Mouse (Mus musculus): Measurements from ENCODE around the gene Kcnq1. TPM values are rescaled to one million over a fixed set of nuclear protein-coding genes. Genes with fewer than 3 reads are reported as not detected.

The Kcnq1 gene
- polyA plus RNA-seq, 1 experiment = 1.2 TPM

- H3K27me3 ChIP-seq (ENCODE audit: control insufficient read depth, insufficient read depth, low read length) = no peaks in the 10 kb centered on the region
- TF ChIP-seq POLR2A (IDR thresholded peaks at IDR 0.05; ENCODE audit: low read depth, low read length) = no peak
- no peak for TF ChIP-seq CTCF (IDR thresholded peaks at IDR 0.05; ENCODE audit: extremely low read depth, insufficient read depth, insufficient read length, insufficient replicate concordance)
- 91% methylated on average over 3 of the region's 3 CpGs for WGBS
Measured at GRCm38 (mm10) chr7:143300681-143301080, 194.5 kb downstream of the Kcnq1 start.

GRCm38 (mm10) chr7:143302156-143302555 lies 196.0 kb downstream of the Kcnq1 start:
- DNase-seq (ENCODE audit: low read depth in 1 of 2, low spot score in 2 of 2) = no peak
- WGBS = 87% methylated on average over 7 of the region's 7 CpGs
- Histone ChIP-seq H3K27me3 (ENCODE audit: control insufficient read depth, insufficient read depth, low read length) (no peaks in the 10 kb centered on the region), H3K27ac (ENCODE audit: insufficient read depth, low read length) (no peak overlapping the region), H3K4me1 (ENCODE audit: control insufficient read depth, insufficient read depth, insufficient read length) (no peaks in the 10 kb centered on the region), H3K36me3 (ENCODE audit: control insufficient read depth, insufficient read depth, low read length) (no peaks in the 10 kb centered on the region), H3K4me3 (ENCODE audit: extremely low read depth, insufficient read depth, insufficient read length) (no peak overlapping the region)
- TF ChIP-seq POLR2A (IDR thresholded peaks at IDR 0.05; ENCODE audit: low read depth, low read length) = no peak

More at GRCm38 (mm10) chr7:143300681-143301080, 194.5 kb downstream of the Kcnq1 start:
- Histone ChIP-seq H3K36me3 (ENCODE audit: control insufficient read depth, insufficient read depth, low read length) (no peaks in the 10 kb centered on the region), H3K4me1 (ENCODE audit: control insufficient read depth, insufficient read depth, insufficient read length) (no peaks in the 10 kb centered on the region), H3K27ac (ENCODE audit: insufficient read depth, low read length) (no peak overlapping the region), H3K4me3 (ENCODE audit: extremely low read depth, insufficient read depth, insufficient read length) (no peak overlapping the region)
- no peak for DNase-seq (ENCODE audit: low read depth in 1 of 2, low spot score in 2 of 2)

- H3K4me1 ChIP-seq (ENCODE audit: control insufficient read depth, insufficient read depth, insufficient read length) = no peaks in the 10 kb centered on the region
- 89% methylated on average over 9 of the region's 9 CpGs for WGBS
- H3K27ac ChIP-seq (ENCODE audit: insufficient read depth, low read length) = no peak overlapping the region
- H3K27me3 ChIP-seq (ENCODE audit: control insufficient read depth, insufficient read depth, low read length) = no peaks in the 10 kb centered on the region
- no peaks in the 10 kb centered on the region for H3K36me3 ChIP-seq (ENCODE audit: control insufficient read depth, insufficient read depth, low read length)
- no peak for TF ChIP-seq POLR2A (IDR thresholded peaks at IDR 0.05; ENCODE audit: low read depth, low read length)
- no peak for TF ChIP-seq CTCF (IDR thresholded peaks at IDR 0.05; ENCODE audit: extremely low read depth, insufficient read depth, insufficient read length, insufficient replicate concordance)
- H3K4me3 ChIP-seq (ENCODE audit: extremely low read depth, insufficient read depth, insufficient read length) = no peak overlapping the region
- no peak for DNase-seq (ENCODE audit: low read depth in 1 of 2, low spot score in 2 of 2)
Measured at GRCm38 (mm10) chr7:143302593-143303238, 196.6 kb downstream of the Kcnq1 start.

GRCm38 (mm10) chr7:143303557-143303956 lies 197.4 kb downstream of the Kcnq1 start:
- no peaks in the 10 kb centered on the region for H3K36me3 ChIP-seq (ENCODE audit: control insufficient read depth, insufficient read depth, low read length)
- TF ChIP-seq CTCF (IDR thresholded peaks at IDR 0.05; ENCODE audit: extremely low read depth, insufficient read depth, insufficient read length, insufficient replicate concordance) = no peak
- no peak for TF ChIP-seq POLR2A (IDR thresholded peaks at IDR 0.05; ENCODE audit: low read depth, low read length)
- no peaks in the 10 kb centered on the region for H3K4me1 ChIP-seq (ENCODE audit: control insufficient read depth, insufficient read depth, insufficient read length)
- H3K27ac ChIP-seq (ENCODE audit: insufficient read depth, low read length) = no peak overlapping the region
- DNase-seq (ENCODE audit: low read depth in 1 of 2, low spot score in 2 of 2) = no peak
- whole genome bisulfite sequencing = 93% methylated on average over 5 of the region's 5 CpGs
- H3K4me3 ChIP-seq (ENCODE audit: extremely low read depth, insufficient read depth, insufficient read length) = no peak overlapping the region
- H3K27me3 ChIP-seq (ENCODE audit: control insufficient read depth, insufficient read depth, low read length) = no peaks in the 10 kb centered on the region

- no peak for DNase-seq (ENCODE audit: low read depth in 1 of 2, low spot score in 2 of 2)
- no peaks in the 10 kb centered on the region for H3K4me1 ChIP-seq (ENCODE audit: control insufficient read depth, insufficient read depth, insufficient read length)
- H3K27ac ChIP-seq (ENCODE audit: insufficient read depth, low read length) = no peak overlapping the region
- WGBS = 89% methylated on average over 10 of the region's 10 CpGs
- no peak overlapping the region for H3K4me3 ChIP-seq (ENCODE audit: extremely low read depth, insufficient read depth, insufficient read length)
- TF ChIP-seq CTCF (IDR thresholded peaks at IDR 0.05; ENCODE audit: extremely low read depth, insufficient read depth, insufficient read length, insufficient replicate concordance) (no peak), POLR2A (IDR thresholded peaks at IDR 0.05; ENCODE audit: low read depth, low read length) (no peak)
- no peaks in the 10 kb centered on the region for H3K27me3 ChIP-seq (ENCODE audit: control insufficient read depth, insufficient read depth, low read length)
- H3K36me3 ChIP-seq (ENCODE audit: control insufficient read depth, insufficient read depth, low read length) = no peaks in the 10 kb centered on the region
Measured at GRCm38 (mm10) chr7:143305808-143306207, 199.6 kb downstream of the Kcnq1 start.

DNA sequence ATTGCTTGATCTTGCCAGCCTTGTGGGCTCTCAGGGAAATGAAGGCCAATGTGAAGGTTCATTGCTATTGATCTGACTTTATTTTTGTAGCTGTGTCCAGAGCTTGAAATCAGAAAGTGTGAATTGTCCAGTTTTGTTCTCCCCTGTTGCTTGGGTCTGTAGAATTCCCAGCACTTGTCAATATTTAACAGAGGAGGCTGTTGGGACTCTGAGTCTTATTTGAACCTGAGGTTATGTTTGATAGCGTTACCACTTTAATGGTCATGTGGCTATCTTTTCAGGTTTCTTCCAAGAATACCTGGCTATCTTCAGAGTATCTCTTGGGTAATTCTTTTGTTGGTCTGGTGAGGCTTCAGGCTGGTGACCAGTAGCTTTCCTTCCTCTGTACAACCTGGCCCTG lies 201.8 kb downstream of the Kcnq1 start:
- Histone ChIP-seq H3K36me3 (ENCODE audit: control insufficient read depth, insufficient read depth, low read length) (no peaks in the 10 kb centered on the region), H3K4me3 (ENCODE audit: extremely low read depth, insufficient read depth, insufficient read length) (no peak overlapping the region), H3K27me3 (ENCODE audit: control insufficient read depth, insufficient read depth, low read length) (no peaks in the 10 kb centered on the region), H3K27ac (ENCODE audit: insufficient read depth, low read length) (no peak overlapping the region), H3K4me1 (ENCODE audit: control insufficient read depth, insufficient read depth, insufficient read length) (no peaks in the 10 kb centered on the region)
- 89% methylated on average over 1 of the region's 1 CpGs for WGBS
- no peak for TF ChIP-seq CTCF (IDR thresholded peaks at IDR 0.05; ENCODE audit: extremely low read depth, insufficient read depth, insufficient read length, insufficient replicate concordance)
- no peak for TF ChIP-seq POLR2A (IDR thresholded peaks at IDR 0.05; ENCODE audit: low read depth, low read length)
- DNase-seq (ENCODE audit: low read depth in 1 of 2, low spot score in 2 of 2) = no peak

DNA sequence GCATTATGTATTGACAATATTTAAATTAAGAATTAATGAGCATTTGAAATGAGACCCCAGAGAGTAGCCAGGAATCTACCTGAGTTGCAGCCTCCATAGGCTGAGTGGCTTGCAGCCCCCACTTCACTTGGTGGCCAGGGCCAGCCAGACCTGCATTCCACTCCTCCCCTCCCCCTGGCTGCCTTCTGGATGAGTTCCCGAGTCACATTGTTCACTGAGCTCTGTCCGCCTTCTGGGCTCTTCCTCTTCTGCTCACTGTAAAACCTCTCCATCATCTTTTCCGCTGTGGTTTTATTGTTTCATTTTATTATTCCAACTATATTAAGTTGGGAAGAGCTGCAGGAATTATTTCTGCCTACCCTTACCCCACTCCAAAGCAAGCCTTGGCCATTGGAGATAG lies 204.1 kb downstream of the Kcnq1 start:
- Histone ChIP-seq H3K27ac (ENCODE audit: insufficient read depth, low read length) (no peak overlapping the region), H3K4me3 (ENCODE audit: extremely low read depth, insufficient read depth, insufficient read length) (no peak overlapping the region), H3K36me3 (ENCODE audit: control insufficient read depth, insufficient read depth, low read length) (no peaks in the 10 kb centered on the region), H3K4me1 (ENCODE audit: control insufficient read depth, insufficient read depth, insufficient read length) (no peaks in the 10 kb centered on the region), H3K27me3 (ENCODE audit: control insufficient read depth, insufficient read depth, low read length) (no peaks in the 10 kb centered on the region)
- TF ChIP-seq CTCF (IDR thresholded peaks at IDR 0.05; ENCODE audit: extremely low read depth, insufficient read depth, insufficient read length, insufficient replicate concordance) = no peak
- no peak for TF ChIP-seq POLR2A (IDR thresholded peaks at IDR 0.05; ENCODE audit: low read depth, low read length)
- WGBS = 76% methylated on average over 3 of the region's 3 CpGs
- no peak for DNase-seq (ENCODE audit: low read depth in 1 of 2, low spot score in 2 of 2)
